Mouse (Mus musculus) embryonic facial prominence, embryonic 12.5 days (tissue): Measurements from ENCODE around the gene Gm3415. TPM values are rescaled to one million over a fixed set of nuclear protein-coding genes. Genes with fewer than 3 reads are reported as not detected.
"Not testable (repeated sequence)": the region's sequence is repeated elsewhere in the genome, so short reads cannot be mapped to it uniquely, and the experiment has no call there.

Experiments used
- ATAC-seq: fragments of 200-750 bp; cut with Nextera tagmentation; 2 replicates; pipeline ENCODE4 v1.8.0; 2017; ENCODE audit not compliant: insufficient number of reproducible peaks, insufficient read depth, low FRiP score, low TSS enrichment
- H3K27ac ChIP-seq: fragments of 300-500 bp; sonication (generic); 2 replicates; pipeline ENCODE4 v1.5.1; 2016; ENCODE audit warnings: mild to moderate bottlenecking
- H3K27me3 ChIP-seq: fragments of 300-500 bp; sonication (generic); 2 replicates; pipeline ENCODE4 v1.6.1; 2016; ENCODE audit warnings: mild to moderate bottlenecking, moderate library complexity
- H3K36me3 ChIP-seq: fragments of 300-500 bp; sonication (generic); 2 replicates; pipeline ENCODE4 v1.6.1; 2016; ENCODE audit warnings: mild to moderate bottlenecking
- H3K4me1 ChIP-seq: fragments of 300-500 bp; sonication (generic); 2 replicates; pipeline ENCODE4 v1.6.1; 2016
- H3K4me2 ChIP-seq: fragments of 300-500 bp; sonication (generic); replicated peaks from 2 replicates; pipeline ENCODE4 v1.6.1; 2016; ENCODE audit warnings: mild to moderate bottlenecking, moderate library complexity
- H3K4me3 ChIP-seq: fragments of 300-500 bp; sonication (generic); 2 replicates; pipeline ENCODE4 v1.5.1; 2016; ENCODE audit warnings: mild to moderate bottlenecking
- H3K9ac ChIP-seq: fragments of 300-500 bp; sonication (generic); 2 replicates; pipeline ENCODE4 v1.6.1; 2016; ENCODE audit warnings: mild to moderate bottlenecking, moderate library complexity
- H3K9me3 ChIP-seq: fragments of 300-500 bp; sonication (generic); 2 replicates; pipeline ENCODE4 v1.6.1; 2016; ENCODE audit warnings: mild to moderate bottlenecking, moderate library complexity
- WGBS: fragments of 180-500 bp; shearing (Covaris S2); methylation state at CpG from one replicate; pipeline ENCODE4 v1.1.7; 2016; 5-methylcytosine and 5-hydroxymethylcytosine counted together
- polyA plus RNA-seq: library from polyadenylated mRNA; unstranded; fragments of >200 nt; fragmentation: Nextera tagmentation; extraction: Ambion mirVana; gene quantifications from 2 replicates; pipeline ENCODE4 v1.2.1, GENCODE M21; 2016

Gene Gm3415
- polyA plus RNA-seq, 1 experiment from 2014 or later, result not detected

GRCm38 (mm10) chr5:146584478-146585306 lies 28.8 kb downstream of the Gm3415 start, which contains the start of gene Gpr12:
Gene Gpr12 (minus strand): TSS chr5:146585239.
- no peak for ATAC-seq
- peak within 1 kb of the TSS; percentile 52 for H3K4me3 ChIP-seq
- peaks cover 49% of the 10 kb centered on the region for H3K27me3 ChIP-seq
- H3K36me3 ChIP-seq, result no peaks in the 10 kb centered on the region
- no peak within 1 kb of the TSS for H3K27ac ChIP-seq
- WGBS, result 1% methylated on average over 63 of the region's 64 CpGs
- peaks cover 9% of the 10 kb centered on the region; the same call in 1 of the 2 replicates for H3K4me1 ChIP-seq
- H3K9ac ChIP-seq, result peak within 1 kb of the TSS; percentile 36
- peak within 1 kb of the TSS; percentile 97 for H3K4me2 ChIP-seq
- no peaks in the 10 kb centered on the region for H3K9me3 ChIP-seq

DNA sequence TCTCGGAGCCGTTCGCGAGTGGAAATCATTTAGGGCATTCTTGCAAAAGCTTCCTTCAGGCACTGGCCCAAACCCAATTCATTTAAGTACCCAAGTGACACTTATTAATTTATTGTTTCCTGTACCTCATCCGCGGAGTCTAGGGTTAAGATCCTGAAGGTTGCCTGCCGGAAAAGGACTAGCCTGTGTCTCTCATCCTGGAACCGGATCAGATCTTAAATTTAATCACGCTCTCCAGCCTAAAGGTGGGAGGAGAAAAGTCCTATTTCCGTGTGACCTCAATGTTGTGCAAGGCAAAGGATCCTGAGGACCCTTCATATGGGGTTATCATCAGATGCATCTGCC lies 29.3 kb downstream of the Gm3415 start:
- H3K27ac ChIP-seq, result no peak overlapping the region
- peak overlapping the region; percentile 52 for H3K4me3 ChIP-seq
- peaks cover 49% of the 10 kb centered on the region for H3K27me3 ChIP-seq
- H3K9ac ChIP-seq, result no peak overlapping the region
- no peaks in the 10 kb centered on the region for H3K36me3 ChIP-seq
- no peaks in the 10 kb centered on the region for H3K9me3 ChIP-seq
- 6% methylated on average over 10 of the region's 10 CpGs for WGBS
- H3K4me2 ChIP-seq, result peak overlapping the region; percentile 97
- no peak for ATAC-seq
- peaks cover 9% of the 10 kb centered on the region; the same call in 1 of the 2 replicates for H3K4me1 ChIP-seq

DNA sequence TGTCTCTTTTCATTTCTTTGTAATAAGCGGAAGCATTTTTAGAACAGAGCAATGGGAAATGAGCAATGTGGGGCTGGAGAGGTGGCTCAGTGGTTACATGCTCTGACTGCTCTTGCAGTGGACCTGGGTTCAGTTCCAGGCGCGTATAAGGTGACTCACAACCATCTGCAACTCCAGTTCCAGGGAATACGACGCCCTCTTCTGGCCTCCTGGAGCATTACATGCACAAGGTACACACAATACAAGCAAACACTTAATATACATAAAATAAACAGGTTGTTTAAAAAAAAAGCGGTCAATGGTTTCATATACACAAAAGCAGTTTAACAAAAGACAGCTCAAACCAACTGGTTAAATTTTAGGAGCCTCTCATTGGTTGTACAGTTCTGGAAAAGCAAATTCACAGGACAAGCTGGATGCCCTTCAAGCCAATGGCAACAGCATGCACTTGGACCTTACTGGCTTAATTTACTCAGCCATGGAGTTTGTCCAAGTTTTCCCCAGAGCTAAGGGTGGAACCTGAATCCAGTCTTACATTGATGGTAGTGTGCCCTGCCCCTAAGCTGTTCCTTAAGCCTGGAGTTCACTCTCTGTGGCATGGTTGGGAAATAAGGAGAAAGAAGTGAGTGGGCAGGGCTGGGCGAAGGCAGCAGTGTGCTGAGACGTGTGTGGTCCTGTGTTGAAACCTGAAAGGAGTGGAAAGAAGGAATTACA lies 30.6 kb downstream of the Gm3415 start:
- no peak overlapping the region for H3K4me3 ChIP-seq
- WGBS, result 71% methylated on average over 8 of the region's 8 CpGs

GRCm38 (mm10) chr5:146590987-146591386 lies 35.1 kb downstream of the Gm3415 start:
- WGBS, result 70% methylated on average over 4 of the region's 4 CpGs
- Histone ChIP-seq H3K9me3 (no peaks in the 10 kb centered on the region), H3K9ac (no peak overlapping the region), H3K4me3 (no peak overlapping the region), H3K27ac (no peak overlapping the region), H3K4me2 (no peak overlapping the region), H3K4me1 (no peaks in the 10 kb centered on the region), H3K36me3 (no peaks in the 10 kb centered on the region), H3K27me3 (peaks cover 13% of the 10 kb centered on the region)
- no peak for ATAC-seq

More for the DNA sequence above, 30.6 kb downstream of the Gm3415 start:
- Histone ChIP-seq H3K4me1 (peaks cover 9% of the 10 kb centered on the region; the same call in 1 of the 2 replicates), H3K4me2 (no peak overlapping the region), H3K9ac (no peak overlapping the region), H3K36me3 (no peaks in the 10 kb centered on the region), H3K27ac (no peak overlapping the region), H3K27me3 (peaks cover 49% of the 10 kb centered on the region), H3K9me3 (no peaks in the 10 kb centered on the region)
- ATAC-seq, result no peak

DNA sequence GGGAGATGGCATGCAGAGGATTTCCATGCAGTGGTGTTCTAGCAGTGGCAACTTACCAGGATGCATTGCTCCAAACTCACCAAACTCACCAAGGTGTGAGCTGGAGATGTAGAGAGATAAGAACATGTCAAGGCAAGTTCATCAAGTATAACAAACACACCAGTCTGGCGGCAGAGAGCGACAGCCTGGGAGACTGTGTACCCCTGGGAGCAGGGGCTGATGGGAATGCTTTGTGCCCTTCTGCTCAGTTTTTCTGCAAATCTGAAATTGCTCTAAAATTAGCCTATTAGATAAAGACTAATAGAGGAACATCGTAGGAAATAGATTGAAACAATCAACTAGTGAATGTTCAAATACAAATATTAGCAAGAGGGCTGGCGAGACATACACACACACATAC lies 35.7 kb downstream of the Gm3415 start:
- no peaks in the 10 kb centered on the region for H3K36me3 ChIP-seq
- ATAC-seq, result no peak
- 0 out of 2 replicates have a peak, but pooled peaks cover 6% of the 10 kb centered on the region for H3K27me3 ChIP-seq
- no peaks in the 10 kb centered on the region for H3K4me1 ChIP-seq
- no peaks in the 10 kb centered on the region for H3K9me3 ChIP-seq
- no peak overlapping the region for H3K27ac ChIP-seq
- H3K4me3 ChIP-seq, result no peak overlapping the region
- no peak overlapping the region for H3K9ac ChIP-seq
- H3K4me2 ChIP-seq, result no peak overlapping the region
- 77% methylated on average over 4 of the region's 4 CpGs for WGBS

DNA sequence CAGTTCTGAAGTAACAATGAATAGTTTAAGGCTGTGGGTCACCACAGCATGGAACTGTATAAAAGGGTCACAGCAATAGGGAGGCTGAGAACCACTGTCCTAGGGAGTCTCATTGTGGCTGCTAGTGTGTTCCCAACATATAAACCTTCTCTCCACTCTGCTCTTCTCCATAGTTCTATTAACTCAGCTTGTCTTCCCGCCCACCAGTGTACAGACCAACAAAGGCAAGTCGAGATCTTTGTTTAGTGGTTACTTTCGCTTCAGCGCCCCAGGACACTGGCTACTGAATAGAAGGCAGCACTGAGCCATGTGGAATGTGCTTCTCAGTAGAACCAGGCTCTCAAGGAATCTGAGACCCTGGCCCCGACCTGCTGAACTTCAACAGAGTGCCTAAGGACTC lies 36.6 kb downstream of the Gm3415 start:
- Histone ChIP-seq H3K9me3 (no peaks in the 10 kb centered on the region), H3K4me3 (no peak overlapping the region), H3K27me3 (no peaks in the 10 kb centered on the region), H3K27ac (no peak overlapping the region), H3K36me3 (no peaks in the 10 kb centered on the region), H3K4me1 (no peaks in the 10 kb centered on the region), H3K9ac (no peak overlapping the region), H3K4me2 (no peak overlapping the region)
- WGBS, result 57% methylated on average over 5 of the region's 5 CpGs
- ATAC-seq, result peak; percentile 54; the same call in 1 of the 2 replicates

GRCm38 (mm10) chr5:146596612-146597502 lies 40.9 kb downstream of the Gm3415 start:
- no peaks in the 10 kb centered on the region for H3K4me1 ChIP-seq
- H3K27me3 ChIP-seq, result no peaks in the 10 kb centered on the region
- H3K36me3 ChIP-seq, result no peaks in the 10 kb centered on the region
- no peak overlapping the region for H3K4me3 ChIP-seq
- ATAC-seq, result no peak
- no peak overlapping the region for H3K4me2 ChIP-seq
- H3K9ac ChIP-seq, result no peak overlapping the region
- no peak overlapping the region for H3K27ac ChIP-seq
- WGBS, result 78% methylated on average over 18 of the region's 18 CpGs
- H3K9me3 ChIP-seq, result no peaks in the 10 kb centered on the region

DNA sequence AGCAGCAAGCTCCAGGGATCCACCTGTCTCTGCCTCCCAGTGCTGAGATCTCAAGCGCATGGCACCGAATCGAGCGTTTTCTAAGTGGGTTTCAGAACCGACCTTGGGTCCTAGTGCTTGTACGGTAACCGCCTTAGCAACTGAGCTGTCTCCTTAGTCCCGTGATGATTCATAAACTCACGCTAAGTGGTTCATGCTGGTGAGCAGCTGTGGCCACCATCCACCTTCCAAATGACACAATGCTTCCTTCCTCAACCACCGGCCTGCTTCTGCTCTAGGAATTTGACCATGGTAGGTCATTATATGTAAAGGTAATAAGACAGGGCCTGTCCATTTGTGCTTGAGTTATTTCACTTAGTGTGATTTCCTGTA lies 41.6 kb downstream of the Gm3415 start:
- Histone ChIP-seq H3K9ac (no peak overlapping the region), H3K9me3 (no peaks in the 10 kb centered on the region), H3K36me3 (no peaks in the 10 kb centered on the region), H3K4me2 (no peak overlapping the region), H3K27ac (no peak overlapping the region), H3K4me1 (no peaks in the 10 kb centered on the region), H3K27me3 (no peaks in the 10 kb centered on the region), H3K4me3 (no peak overlapping the region)
- 95% methylated on average over 10 of the region's 10 CpGs for WGBS
- no peak for ATAC-seq

GRCm38 (mm10) chr5:146598215-146599119 lies 42.5 kb downstream of the Gm3415 start:
- Histone ChIP-seq H3K27me3 (no peaks in the 10 kb centered on the region), H3K9ac (no peak overlapping the region), H3K4me2 (no peak overlapping the region), H3K4me3 (no peak overlapping the region), H3K27ac (no peak overlapping the region), H3K9me3 (no peaks in the 10 kb centered on the region), H3K36me3 (no peaks in the 10 kb centered on the region), H3K4me1 (no peaks in the 10 kb centered on the region)
- ATAC-seq, result no peak
- WGBS, result 89% methylated on average over 27 of the region's 27 CpGs

DNA sequence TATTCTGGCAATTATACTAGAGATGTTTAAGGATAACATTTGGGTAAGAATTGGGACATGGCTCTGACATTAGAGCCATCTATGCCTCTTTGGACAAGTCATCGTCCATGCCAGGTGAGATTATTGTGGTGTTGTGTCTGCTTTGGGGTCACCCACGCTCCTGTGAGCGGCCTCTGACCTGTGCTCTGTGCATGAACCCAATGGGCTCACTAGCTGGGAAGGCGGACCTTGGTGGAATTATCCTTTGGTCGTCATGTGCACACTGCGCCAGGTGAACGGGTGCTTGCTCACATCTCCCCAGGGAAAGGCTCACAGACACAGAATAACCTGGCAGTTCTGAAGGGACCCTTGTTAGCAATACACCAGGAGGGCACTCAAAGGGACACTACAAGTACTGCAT lies 43.3 kb downstream of the Gm3415 start:
- not testable (repeated sequence) for H3K4me1 ChIP-seq, H3K4me2 ChIP-seq, H3K27me3 ChIP-seq, H3K4me3 ChIP-seq, H3K9ac ChIP-seq, H3K9me3 ChIP-seq, ATAC-seq, H3K36me3 ChIP-seq, H3K27ac ChIP-seq
- whole genome bisulfite sequencing, result 82% methylated on average over 7 of the region's 7 CpGs

GRCm38 (mm10) chr5:146599970-146600369 lies 44.0 kb downstream of the Gm3415 start:
- Histone ChIP-seq H3K9ac (no peak overlapping the region), H3K27me3 (no peaks in the 10 kb centered on the region), H3K9me3 (no peaks in the 10 kb centered on the region), H3K4me3 (no peak overlapping the region), H3K4me2 (no peak overlapping the region), H3K4me1 (no peaks in the 10 kb centered on the region), H3K36me3 (no peaks in the 10 kb centered on the region), H3K27ac (no peak overlapping the region)
- ATAC-seq, result no peak
- 73% methylated on average over 5 of the region's 5 CpGs for WGBS
